Mouse (Mus musculus): ENCODE measurements at regions not wholly inside any gene's neighbourhood (a gene's known extent, or its start where the extent isn't known, plus 50 kb on each side); places are given as distances from the start of the nearest gene placed in this dataset.

DNA sequence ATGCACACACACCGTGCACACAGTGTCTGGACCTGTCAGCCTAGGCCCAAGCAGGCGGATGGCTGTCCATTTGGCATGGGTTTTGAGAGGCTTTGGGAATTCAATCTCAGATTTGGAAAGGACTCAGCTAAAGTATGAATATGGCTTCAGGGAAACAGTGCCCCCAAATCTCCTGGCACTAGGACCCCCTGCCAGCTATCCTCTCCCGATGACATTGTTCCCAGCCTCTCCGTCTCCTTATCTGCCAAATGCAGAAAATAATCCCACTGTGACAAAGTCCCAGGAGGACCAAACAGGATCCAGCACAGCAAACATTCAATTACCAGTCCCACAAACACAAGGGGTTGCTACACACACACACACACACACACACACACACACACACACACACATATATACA is 141.9 kb upstream of the Tle3 start:
- Histone ChIP-seq H3K4me2 (no peak overlapping the region), H3K36me3 (ENCODE audit: control insufficient read depth, insufficient read depth, low read length) (no peaks in the 10 kb centered on the region), H3K4me3 (ENCODE audit: low read depth, low read length) (no peak overlapping the region), H3K9ac (ENCODE audit: low read depth, low read length) (no peak overlapping the region), H3K27me3 (replicated peaks; ENCODE audit: control insufficient read depth, insufficient read depth, low read length) (no peaks in the 10 kb centered on the region), H3K4me1 (replicated peaks; ENCODE audit: control insufficient read depth, insufficient read depth, low read length) (no peaks in the 10 kb centered on the region), H3K27ac (ENCODE audit: low read depth, low read length) (no peak overlapping the region), H3K9me3 (ENCODE audit: control insufficient read depth, low read length) (no peaks in the 10 kb centered on the region)
- no peak for ATAC-seq (replicated peaks; ENCODE audit: low FRiP score)
- 78% methylated on average over 4 of the region's 4 CpGs for WGBS
- no peak for DNase-seq (ENCODE audit: low spot score)

- ATAC-seq (replicated peaks; ENCODE audit: low FRiP score) (no peak), DNase-seq (ENCODE audit: low spot score) (no peak)
- Histone ChIP-seq H3K4me3 (ENCODE audit: low read depth, low read length) (no peak overlapping the region), H3K27ac (ENCODE audit: low read depth, low read length) (no peak overlapping the region), H3K36me3 (ENCODE audit: control insufficient read depth, insufficient read depth, low read length) (no peaks in the 10 kb centered on the region), H3K4me2 (no peak overlapping the region), H3K27me3 (replicated peaks; ENCODE audit: control insufficient read depth, insufficient read depth, low read length) (peaks cover 3% of the 10 kb centered on the region; the same call in 1 of the 2 replicates), H3K9ac (ENCODE audit: low read depth, low read length) (no peak overlapping the region), H3K4me1 (replicated peaks; ENCODE audit: control insufficient read depth, insufficient read depth, low read length) (no peaks in the 10 kb centered on the region), H3K9me3 (ENCODE audit: control insufficient read depth, low read length) (no peaks in the 10 kb centered on the region)
- WGBS, result 69% methylated on average over 7 of the region's 7 CpGs
Measured at GRCm38 (mm10) chr9:61232630-61233029, 139.5 kb upstream of the Tle3 start.

DNA sequence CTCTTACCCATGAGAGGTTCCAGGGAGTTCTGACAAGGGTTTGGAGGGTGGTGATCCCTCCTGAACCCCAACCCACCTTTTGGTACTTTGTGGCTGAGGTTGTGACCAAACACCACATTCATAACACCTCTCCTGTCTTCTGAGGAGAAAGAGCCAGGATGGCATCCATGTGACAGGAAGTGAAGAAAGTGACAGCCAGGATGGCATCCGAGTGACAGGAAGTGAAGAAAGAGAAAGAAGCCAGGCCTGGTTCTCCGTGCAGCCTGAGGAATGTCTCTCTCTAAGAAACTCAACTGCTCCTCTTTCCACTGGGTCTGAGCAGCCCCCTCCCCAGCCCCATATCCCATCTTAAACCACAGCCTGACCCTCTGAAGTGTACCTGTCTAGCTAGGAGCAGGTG is 138.9 kb upstream of the Tle3 start:
- Histone ChIP-seq H3K9ac (ENCODE audit: low read depth, low read length) (no peak overlapping the region), H3K4me3 (ENCODE audit: low read depth, low read length) (no peak overlapping the region), H3K4me2 (no peak overlapping the region), H3K36me3 (ENCODE audit: control insufficient read depth, insufficient read depth, low read length) (no peaks in the 10 kb centered on the region), H3K27ac (ENCODE audit: low read depth, low read length) (no peak overlapping the region), H3K4me1 (replicated peaks; ENCODE audit: control insufficient read depth, insufficient read depth, low read length) (no peaks in the 10 kb centered on the region), H3K27me3 (replicated peaks; ENCODE audit: control insufficient read depth, insufficient read depth, low read length) (peaks cover 6% of the 10 kb centered on the region; the same call in 1 of the 2 replicates), H3K9me3 (ENCODE audit: control insufficient read depth, low read length) (no peaks in the 10 kb centered on the region)
- DNase-seq (ENCODE audit: low spot score) (no peak), ATAC-seq (replicated peaks; ENCODE audit: low FRiP score) (no peak)
- 43% methylated on average over 2 of the region's 2 CpGs for WGBS

DNA sequence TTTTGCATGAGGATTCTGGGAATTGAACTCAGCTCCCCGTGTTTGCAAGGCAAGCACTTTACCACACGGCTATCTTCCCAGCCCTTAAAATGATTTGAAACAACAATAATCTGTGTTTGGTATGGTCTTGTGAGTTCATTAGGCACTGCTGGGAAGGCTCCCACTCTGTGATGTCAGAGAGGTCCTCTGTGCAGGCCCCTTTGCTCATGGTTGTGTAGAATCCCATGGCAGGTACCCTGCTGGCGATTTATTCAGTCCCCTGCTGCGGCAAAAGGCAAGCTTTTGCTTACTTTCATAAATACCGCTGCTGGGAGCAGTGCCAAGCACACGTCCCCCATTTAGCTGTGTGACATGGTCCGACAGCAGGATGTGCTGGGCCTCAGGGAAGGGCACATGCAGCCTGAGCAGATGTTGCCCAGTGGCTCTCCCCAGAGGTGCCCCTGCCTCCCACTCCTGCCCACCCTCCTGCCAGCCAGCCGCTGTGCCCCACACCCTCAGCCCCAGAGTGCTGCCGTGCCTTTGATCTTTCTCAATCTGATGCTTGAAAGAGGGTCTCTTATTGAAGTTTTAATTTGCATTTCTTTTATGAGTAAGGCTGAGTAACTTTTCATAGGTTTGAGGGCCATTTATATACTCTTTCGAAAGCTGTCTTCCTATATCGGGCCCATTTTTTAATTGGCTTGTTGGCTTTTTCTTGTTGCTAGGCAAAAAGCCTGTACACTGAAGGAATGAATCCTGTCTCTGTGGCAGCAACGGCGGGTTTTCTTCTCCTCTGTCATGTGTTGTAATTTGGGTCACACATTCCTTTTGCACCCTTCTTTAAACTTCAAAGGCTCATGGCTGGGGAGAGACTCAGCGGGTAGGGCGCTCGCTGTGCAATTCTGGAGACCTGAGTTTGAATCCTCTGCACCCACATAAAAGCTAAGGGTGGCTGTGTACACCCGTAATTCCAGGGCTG is 136.2 kb upstream of the Tle3 start:
- no peaks in the 10 kb centered on the region for H3K36me3 ChIP-seq (ENCODE audit: control insufficient read depth, insufficient read depth, low read length)
- ATAC-seq (replicated peaks; ENCODE audit: low FRiP score) (no peak), DNase-seq (ENCODE audit: low spot score) (no peak)
- H3K4me2 ChIP-seq, result no peak overlapping the region
- H3K9me3 ChIP-seq (ENCODE audit: control insufficient read depth, low read length), result no peaks in the 10 kb centered on the region
- no peak overlapping the region for H3K9ac ChIP-seq (ENCODE audit: low read depth, low read length)
- H3K27ac ChIP-seq (ENCODE audit: low read depth, low read length), result no peak overlapping the region
- H3K4me3 ChIP-seq (ENCODE audit: low read depth, low read length), result no peak overlapping the region
- no peaks in the 10 kb centered on the region for H3K4me1 ChIP-seq (replicated peaks; ENCODE audit: control insufficient read depth, insufficient read depth, low read length)
- H3K27me3 ChIP-seq (replicated peaks; ENCODE audit: control insufficient read depth, insufficient read depth, low read length), result peaks cover 12% of the 10 kb centered on the region
- 73% methylated on average over 17 of the region's 17 CpGs for WGBS

DNA sequence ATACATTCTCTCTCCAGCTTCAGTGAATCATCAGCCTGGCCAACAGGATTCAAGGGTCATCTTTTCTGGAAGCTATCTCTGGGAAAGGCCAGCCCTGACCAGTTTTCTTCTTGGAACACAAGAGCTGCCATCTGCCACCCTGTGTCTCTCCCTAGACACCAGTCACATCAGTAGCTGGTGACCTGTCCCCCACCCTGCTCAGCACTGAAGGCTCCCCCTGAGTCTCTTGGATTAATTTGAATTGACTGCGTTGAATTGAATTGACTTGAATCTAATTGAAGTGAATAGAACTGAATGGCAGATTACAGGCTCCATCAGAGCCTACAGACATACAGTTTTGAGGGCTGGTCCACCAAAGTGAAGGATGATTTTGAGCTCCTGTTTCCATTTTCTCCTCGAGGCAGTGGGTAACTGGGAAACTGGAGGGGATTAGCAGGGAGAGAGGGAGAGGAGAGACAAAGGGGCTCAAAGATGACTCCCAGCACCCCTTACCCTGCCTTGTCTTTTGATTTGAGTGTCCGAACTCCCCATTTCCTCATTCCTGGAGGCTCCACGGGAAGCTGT is 133.4 kb upstream of the Tle3 start:
- Histone ChIP-seq H3K4me1 (replicated peaks; ENCODE audit: control insufficient read depth, insufficient read depth, low read length) (no peaks in the 10 kb centered on the region), H3K27ac (ENCODE audit: low read depth, low read length) (no peak overlapping the region), H3K9ac (ENCODE audit: low read depth, low read length) (no peak overlapping the region), H3K36me3 (ENCODE audit: control insufficient read depth, insufficient read depth, low read length) (no peaks in the 10 kb centered on the region), H3K4me3 (ENCODE audit: low read depth, low read length) (no peak overlapping the region), H3K27me3 (replicated peaks; ENCODE audit: control insufficient read depth, insufficient read depth, low read length) (peaks cover 12% of the 10 kb centered on the region), H3K4me2 (no peak overlapping the region), H3K9me3 (ENCODE audit: control insufficient read depth, low read length) (no peaks in the 10 kb centered on the region)
- ATAC-seq (replicated peaks; ENCODE audit: low FRiP score) (no peak), DNase-seq (ENCODE audit: low spot score) (no peak)
- 49% methylated on average over 4 of the region's 4 CpGs for WGBS

DNA sequence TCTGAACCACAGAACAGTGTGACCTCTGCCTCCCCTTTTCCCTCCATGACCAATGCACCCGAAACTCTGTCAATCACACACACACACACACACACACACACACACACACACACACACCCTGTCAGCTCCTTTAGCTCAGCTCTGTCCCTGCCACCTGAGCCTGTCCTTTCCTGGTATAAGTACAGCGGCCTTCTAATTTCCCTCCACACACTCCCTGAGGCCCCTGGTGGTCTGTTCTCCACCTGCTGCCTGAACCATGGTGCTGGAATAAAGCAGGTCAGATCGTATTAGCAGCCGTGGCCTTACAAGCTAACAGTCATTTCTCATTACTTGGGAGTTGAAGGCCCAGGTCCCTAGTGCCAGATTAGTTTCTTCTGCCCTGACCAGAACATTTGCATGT is 132.8 kb upstream of the Tle3 start:
- DNase-seq (ENCODE audit: low spot score) (no peak), ATAC-seq (replicated peaks; ENCODE audit: low FRiP score) (no peak)
- H3K4me3 ChIP-seq (ENCODE audit: low read depth, low read length), result no peak overlapping the region
- no peaks in the 10 kb centered on the region for H3K4me1 ChIP-seq (replicated peaks; ENCODE audit: control insufficient read depth, insufficient read depth, low read length)
- H3K9ac ChIP-seq (ENCODE audit: low read depth, low read length), result no peak overlapping the region
- 76% methylated on average over 4 of the region's 4 CpGs for WGBS
- H3K36me3 ChIP-seq (ENCODE audit: control insufficient read depth, insufficient read depth, low read length), result no peaks in the 10 kb centered on the region
- H3K4me2 ChIP-seq, result no peak overlapping the region
- H3K27ac ChIP-seq (ENCODE audit: low read depth, low read length), result no peak overlapping the region
- H3K27me3 ChIP-seq (replicated peaks; ENCODE audit: control insufficient read depth, insufficient read depth, low read length), result peaks cover 12% of the 10 kb centered on the region
- H3K9me3 ChIP-seq (ENCODE audit: control insufficient read depth, low read length), result no peaks in the 10 kb centered on the region

GRCm38 (mm10) chr9:61241442-61241841 is 130.7 kb upstream of the Tle3 start:
- WGBS, result 65% methylated on average over 8 of the region's 8 CpGs
- Histone ChIP-seq H3K36me3 (ENCODE audit: control insufficient read depth, insufficient read depth, low read length) (no peaks in the 10 kb centered on the region), H3K4me1 (replicated peaks; ENCODE audit: control insufficient read depth, insufficient read depth, low read length) (no peaks in the 10 kb centered on the region), H3K4me2 (no peak overlapping the region), H3K4me3 (ENCODE audit: low read depth, low read length) (no peak overlapping the region), H3K9me3 (ENCODE audit: control insufficient read depth, low read length) (no peaks in the 10 kb centered on the region), H3K9ac (ENCODE audit: low read depth, low read length) (no peak overlapping the region), H3K27me3 (replicated peaks; ENCODE audit: control insufficient read depth, insufficient read depth, low read length) (peaks cover 12% of the 10 kb centered on the region), H3K27ac (ENCODE audit: low read depth, low read length) (no peak overlapping the region)
- no peak for DNase-seq (ENCODE audit: low spot score)
- ATAC-seq (replicated peaks; ENCODE audit: low FRiP score), result no peak

DNA sequence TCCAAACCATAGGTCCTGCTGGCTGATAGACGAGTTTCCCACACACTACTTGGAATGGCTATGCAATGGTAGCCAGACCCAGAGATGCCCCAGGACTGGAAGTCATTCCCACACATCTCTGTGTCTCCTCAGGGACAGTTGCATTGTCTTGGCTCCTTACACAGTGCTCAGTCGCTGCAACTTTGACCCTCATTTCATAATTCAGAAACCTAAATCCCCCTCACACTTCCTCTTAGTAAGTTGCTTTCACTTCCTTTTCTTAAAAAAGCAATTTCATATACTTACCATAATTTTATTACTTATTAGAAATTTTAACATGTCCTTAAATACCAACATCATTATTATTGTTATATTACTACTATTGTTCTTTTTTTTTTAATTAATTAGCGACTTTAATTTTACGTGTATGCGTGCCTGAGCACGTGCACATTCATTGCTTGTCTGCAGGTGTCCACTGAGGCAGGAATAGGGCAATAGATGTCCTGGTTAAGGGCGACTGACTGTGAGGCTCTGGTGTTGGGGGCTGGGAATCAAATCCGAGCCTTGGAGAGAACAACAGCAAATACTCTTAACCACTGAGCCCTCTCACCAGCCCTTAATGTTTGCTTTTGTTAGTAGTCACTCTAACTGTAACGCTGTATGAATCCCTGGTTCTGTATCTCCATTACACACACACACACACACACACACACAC is 129.9 kb upstream of the Tle3 start:
- no peak for ATAC-seq (replicated peaks; ENCODE audit: low FRiP score)
- H3K4me1 ChIP-seq (replicated peaks; ENCODE audit: control insufficient read depth, insufficient read depth, low read length), result no peaks in the 10 kb centered on the region
- H3K9me3 ChIP-seq (ENCODE audit: control insufficient read depth, low read length), result no peaks in the 10 kb centered on the region
- H3K36me3 ChIP-seq (ENCODE audit: control insufficient read depth, insufficient read depth, low read length), result no peaks in the 10 kb centered on the region
- H3K27ac ChIP-seq (ENCODE audit: low read depth, low read length), result no peak overlapping the region
- H3K4me2 ChIP-seq, result no peak overlapping the region
- peaks cover 12% of the 10 kb centered on the region for H3K27me3 ChIP-seq (replicated peaks; ENCODE audit: control insufficient read depth, insufficient read depth, low read length)
- 68% methylated on average over 9 of the region's 9 CpGs for WGBS
- H3K4me3 ChIP-seq (ENCODE audit: low read depth, low read length), result no peak overlapping the region
- DNase-seq (ENCODE audit: low spot score), result no peak
- H3K9ac ChIP-seq (ENCODE audit: low read depth, low read length), result no peak overlapping the region
